8 mouse cellular contexts compared by ENCODE assay signal in genomic region chr11:121672990-121673572, GRCm38 (mm10). TPM values are rescaled to one million over a fixed set of nuclear protein-coding genes. Genes with fewer than 3 reads are reported as not detected.
DNase-seq lines count a peak whose midpoint lies in the region; ATAC-seq lines count a peak whose summit lies in the region.

Gene B3gntl1, minus strand, starts transcription at chr11:121673153.

- H3K27me3 ChIP-seq in heart, embryonic 14.5 days (ENCODE audit: control insufficient read depth, insufficient read depth, low read length), result no peaks in the 10 kb centered on the region
- H3K27me3 ChIP-seq in liver, embryonic 13.5 days, result no peaks in the 10 kb centered on the region
- no peaks in the 10 kb centered on the region for H3K27me3 ChIP-seq in stomach, embryonic 16.5 days (ENCODE audit: control insufficient read depth, insufficient read depth, low read length)

- WGBS in heart, embryonic 14.5 days, result under 1% methylated on average over 46 of the region's 46 CpGs
- WGBS in liver, embryonic 13.5 days (ENCODE audit: insufficient replicate concordance), result under 1% methylated on average over 46 of the region's 46 CpGs
- WGBS in stomach, embryonic 16.5 days, result under 1% methylated on average over 46 of the region's 46 CpGs

- peak within 1 kb of the TSS; percentile 61 to 76 for H3K4me3 ChIP-seq in heart, embryonic 14.5 days (ENCODE audit: control insufficient read depth in 1 of 2, insufficient read depth in 1 of 2, low read depth in 1 of 2, low read length in 2 of 2)
- peak within 1 kb of the TSS; percentile 69 for H3K4me3 ChIP-seq in liver, embryonic 13.5 days (replicated peaks)
- H3K4me3 ChIP-seq in stomach, embryonic 16.5 days (replicated peaks; ENCODE audit: low read length), result peak within 1 kb of the TSS; percentile 68

- H3K9me3 ChIP-seq in heart, embryonic 14.5 days (ENCODE audit: control insufficient read depth, low read length), result no peaks in the 10 kb centered on the region
- no peaks in the 10 kb centered on the region for H3K9me3 ChIP-seq in liver, embryonic 13.5 days (replicated peaks)
- H3K9me3 ChIP-seq in stomach, embryonic 16.5 days (replicated peaks; ENCODE audit: control insufficient read depth, low read length), result 0 out of 2 replicates have a peak, but pooled peaks cover 3% of the 10 kb centered on the region

- DNase-seq in c-Kit-negative CD71-positive TER-119-positive erythroid progenitor cells, embryonic 14.5 days (ENCODE audit: low read depth, low spot score), result peak; percentile 96
- DNase-seq in fibroblast of lung, adult 2 months (ENCODE audit: low read depth), result peak; percentile 100
- DNase-seq in kidney, postnatal 14 days, result peak; percentile 99
- peak; percentile 97 for DNase-seq in liver, embryonic 13.5 days
- peak; percentile 97 for DNase-seq in neural tube, embryonic 10.5 days (ENCODE audit: extremely low spot score, low spot score)

- peak within 1 kb of the TSS; percentile 83 to 91 for H3K27ac ChIP-seq in heart, embryonic 14.5 days (replicated peaks in 1 of 2; ENCODE audit: control insufficient read depth in 1 of 2, insufficient read depth in 1 of 2, low read depth in 2 of 2, low read length in 2 of 2)
- peak within 1 kb of the TSS; percentile 67 for H3K27ac ChIP-seq in liver, embryonic 13.5 days
- H3K27ac ChIP-seq in stomach, embryonic 16.5 days (ENCODE audit: low read length), result peak within 1 kb of the TSS; percentile 97

- peak within 1 kb of the TSS; percentile 78 for H3K4me2 ChIP-seq in heart, embryonic 14.5 days (ENCODE audit: low read length)
- peak within 1 kb of the TSS; percentile 89 for H3K4me2 ChIP-seq in liver, embryonic 13.5 days
- H3K4me2 ChIP-seq in stomach, embryonic 16.5 days (ENCODE audit: low read depth, low read length), result peak within 1 kb of the TSS; percentile 62

- ATAC-seq in CD4-positive, CD25-positive, alpha-beta regulatory T cell, adult 4 months, result peak; percentile 100
- ATAC-seq in heart, embryonic 14.5 days (ENCODE audit: insufficient number of reproducible peaks, insufficient read depth, low FRiP score, low read depth), result peak; percentile 100
- ATAC-seq in liver, embryonic 13.5 days (ENCODE audit: low read depth), result peak; percentile 99
- peak; percentile 100 for ATAC-seq in stomach, embryonic 16.5 days (ENCODE audit: insufficient read depth, low FRiP score)

- peaks cover 15% of the 10 kb centered on the region; the same call in 1 of the 2 replicates for H3K36me3 ChIP-seq in heart, embryonic 14.5 days (ENCODE audit: control insufficient read depth, insufficient read depth, low read length)
- 0 out of 2 replicates have a peak, but pooled peaks cover 6% of the 10 kb centered on the region for H3K36me3 ChIP-seq in liver, embryonic 13.5 days
- H3K36me3 ChIP-seq in stomach, embryonic 16.5 days (ENCODE audit: control insufficient read depth, insufficient read depth, low read length), result no peaks in the 10 kb centered on the region

- peak within 1 kb of the TSS; percentile 74 for H3K9ac ChIP-seq in heart, embryonic 14.5 days (ENCODE audit: low read length)
- H3K9ac ChIP-seq in liver, embryonic 13.5 days, result peak within 1 kb of the TSS; percentile 71
- H3K9ac ChIP-seq in stomach, embryonic 16.5 days (ENCODE audit: low read length), result peak within 1 kb of the TSS; percentile 87

- peaks cover 4 to 9% of the 10 kb centered on the region in 2 experiments for H3K4me1 ChIP-seq in heart, embryonic 14.5 days (ENCODE audit: control insufficient read depth in 2 of 2, insufficient read depth in 2 of 2, low read length in 2 of 2)
- peaks cover 14% of the 10 kb centered on the region for H3K4me1 ChIP-seq in liver, embryonic 13.5 days (replicated peaks)
- H3K4me1 ChIP-seq in stomach, embryonic 16.5 days (ENCODE audit: control insufficient read depth, insufficient read depth, low read length), result peaks cover 4% of the 10 kb centered on the region; the same call in 1 of the 2 replicates

RNA-seq across cellular contexts. Expression of gene B3gntl1, which starts in this region (rescaled TPM):
- 10 to 100 TPM; 11.3 to 18.8 TPM for polyA plus RNA-seq in CD4-positive, CD25-positive, alpha-beta regulatory T cell, adult 4 months (2017; shearing (Covaris generic))
- polyA plus RNA-seq in heart, embryonic 14.5 days (2014; fragmentation: Nextera tagmentation; extraction: Ambion mirVana), result 6.3 and 7.0 TPM in 2 replicates
- 1.9 and 2.1 TPM in 2 replicates for polyA plus RNA-seq in liver, embryonic 13.5 days (2015; fragmentation: Nextera tagmentation; extraction: Ambion mirVana)
- polyA plus RNA-seq in stomach, embryonic 16.5 days (2015; fragmentation: Nextera tagmentation; extraction: Ambion mirVana), result 8.7 and 9.1 TPM in 2 replicates

Comparison
In these comparisons a context has a peak if more than half of its experiments do, and no peak if none do; other contexts are left out.
1. Peak in every context shown above with its lines: DNase-seq, ATAC-seq, H3K4me3 ChIP-seq and H3K27ac ChIP-seq.